Mouse (Mus musculus) forebrain, embryonic 16.5 days (tissue): ENCODE measurements around the gene Txnrd3. TPM values are rescaled to one million over a fixed set of nuclear protein-coding genes. Genes with fewer than 3 reads are reported as not detected.

Experiments
- ATAC-seq: fragments of 200-750 bp; cut with Nextera tagmentation; 2 replicates; pipeline ENCODE4 v1.8.0; 2017; ENCODE audit warnings: mild to moderate bottlenecking, moderate library complexity
- H3K27ac ChIP-seq: fragments of 300-500 bp; sonication (generic); 2 replicates; pipeline ENCODE4 v1.5.1; 2014; ENCODE audit warnings: low read length, control low read depth
- H3K27me3 ChIP-seq: fragments of 300-500 bp; sonication (generic); replicated peaks from 2 replicates; pipeline ENCODE4 v1.6.1; 2014; ENCODE audit warnings: low read length; ENCODE audit not compliant: control insufficient read depth, insufficient read depth
- H3K36me3 ChIP-seq: fragments of 300-500 bp; sonication (generic); 2 replicates; pipeline ENCODE4 v1.6.1; 2014; ENCODE audit not compliant: control insufficient read depth, insufficient read depth
- H3K4me1 ChIP-seq: fragments of 300-500 bp; sonication (generic); replicated peaks from 2 replicates; pipeline ENCODE4 v1.6.1; 2014; ENCODE audit warnings: low read length; ENCODE audit not compliant: control insufficient read depth, insufficient read depth
- H3K4me2 ChIP-seq: fragments of 300-500 bp; sonication (generic); 2 replicates; pipeline ENCODE4 v1.6.1; 2014; ENCODE audit warnings: mild to moderate bottlenecking, low read length, control low read depth
- H3K4me3 ChIP-seq: fragments of 300-500 bp; sonication (generic); replicated peaks from 2 replicates; pipeline ENCODE4 v1.5.1; 2014; ENCODE audit warnings: mild to moderate bottlenecking, low read length, control low read depth
- H3K9ac ChIP-seq: fragments of 300-500 bp; sonication (generic); replicated peaks from 2 replicates; pipeline ENCODE4 v1.6.1; 2014; ENCODE audit warnings: low read depth, low read length, control low read depth
- H3K9me3 ChIP-seq: fragments of 300-500 bp; sonication (generic); 2 replicates; pipeline ENCODE4 v1.6.1; 2016; ENCODE audit warnings: low read length; ENCODE audit not compliant: control insufficient read depth
- whole genome bisulfite sequencing: fragments of 180-500 bp; shearing (Covaris S2); extraction: QIAGEN DNeasy Blood & Tissue Kit; methylation state at CpG from one replicate; pipeline ENCODE4 v1.1.7; 2014; 5-methylcytosine and 5-hydroxymethylcytosine counted together
- polyA plus RNA-seq: library from polyadenylated mRNA; unstranded; fragments of >200 nt; fragmentation: Nextera tagmentation; extraction: Ambion mirVana; gene quantifications from 2 replicates; pipeline ENCODE4 v1.2.1, GENCODE M21; 2015

Txnrd3 gene
- polyA plus RNA-seq, result 11.1 and 11.9 TPM in 2 replicates

DNA sequence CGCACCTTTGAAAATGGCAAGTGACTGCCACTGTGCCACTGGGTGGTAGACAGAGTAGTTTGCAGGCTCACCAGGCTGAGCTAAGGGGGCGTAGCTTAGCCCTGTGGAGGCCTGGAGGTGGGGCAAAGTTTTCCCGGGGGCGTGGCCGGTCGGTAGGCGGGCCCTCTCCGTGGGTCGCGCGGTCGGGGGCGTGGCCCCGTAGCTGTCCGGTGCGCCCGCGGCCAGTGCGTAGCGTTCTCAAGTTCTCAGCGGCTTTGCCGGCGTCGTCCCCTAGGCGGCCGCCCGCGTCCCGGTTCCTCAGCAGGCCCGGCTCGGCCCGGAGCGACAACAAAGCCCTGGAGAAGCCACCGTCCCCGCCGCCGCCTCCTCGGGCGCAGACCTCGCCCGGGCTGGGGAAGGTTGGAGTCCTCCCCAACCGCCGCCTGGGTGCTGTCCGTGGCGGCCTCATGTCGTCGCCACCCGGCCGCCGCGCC is at the start of gene Txnrd3:
Gene Txnrd3, plus strand, starts transcription at position 191 of the 473 bp plus-strand sequence.
- H3K36me3 ChIP-seq, result no peaks in the 10 kb centered on the region
- WGBS, result under 1% methylated on average over 44 of the region's 51 CpGs
- ATAC-seq, result peak; percentile 93
- no peaks in the 10 kb centered on the region for H3K9me3 ChIP-seq
- H3K4me3 ChIP-seq, result peak within 1 kb of the TSS; percentile 77
- no peaks in the 10 kb centered on the region for H3K27me3 ChIP-seq
- peak within 1 kb of the TSS; percentile 82 for H3K9ac ChIP-seq
- H3K4me1 ChIP-seq, result peaks cover 3% of the 10 kb centered on the region; the same call in 1 of the 2 replicates
- peak within 1 kb of the TSS; percentile 52 for H3K27ac ChIP-seq
- peak within 1 kb of the TSS; percentile 69 for H3K4me2 ChIP-seq

DNA sequence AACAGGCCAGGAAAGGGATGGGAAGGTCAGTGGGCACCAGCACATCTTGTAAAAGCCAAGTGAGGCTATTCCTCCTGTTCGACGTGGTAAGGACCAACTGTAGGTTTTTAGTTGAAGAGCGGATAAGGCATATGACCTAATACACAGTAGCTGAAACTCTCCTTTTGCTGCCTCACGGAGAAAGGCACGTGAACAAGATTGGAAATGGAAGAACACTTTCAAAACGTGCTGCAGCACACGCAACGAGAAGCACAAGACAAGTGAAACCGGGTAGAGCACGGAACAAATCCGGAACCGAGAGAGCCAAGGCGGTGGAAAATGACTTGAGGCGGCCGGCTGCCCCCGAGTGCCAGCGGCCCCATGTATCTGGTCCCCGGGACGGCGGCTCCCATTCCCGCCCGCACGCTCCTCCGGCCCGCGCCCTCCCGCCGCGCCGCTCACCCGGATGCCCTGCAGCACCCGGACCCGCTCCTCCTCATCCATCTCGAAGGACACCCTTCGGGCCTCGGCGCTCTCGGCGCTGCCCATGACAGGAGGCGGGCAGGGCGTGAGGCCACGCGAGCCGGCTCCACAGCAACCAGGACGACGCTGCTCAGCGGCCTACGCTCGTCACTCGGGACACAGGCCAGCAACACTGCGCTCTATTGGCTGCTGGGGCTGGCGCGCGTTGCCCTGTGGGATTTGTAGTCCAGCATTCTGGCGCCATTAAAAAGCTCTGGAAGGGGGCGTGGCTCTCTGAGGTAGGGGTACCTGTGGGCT is 48.6 kb upstream of the Txnrd3 start, which contains the start of gene Chchd6:
Gene Chchd6, minus strand, starts transcription at position 635 of the 759 bp plus-strand sequence.
- H3K27ac ChIP-seq, result peak within 1 kb of the TSS; percentile 54; the same call in 1 of the 2 replicates
- H3K9me3 ChIP-seq, result no peaks in the 10 kb centered on the region
- H3K9ac ChIP-seq, result peak within 1 kb of the TSS; percentile 84
- no peaks in the 10 kb centered on the region for H3K36me3 ChIP-seq
- no peaks in the 10 kb centered on the region for H3K27me3 ChIP-seq
- H3K4me3 ChIP-seq, result peak within 1 kb of the TSS; percentile 92
- under 1% methylated on average over 54 of the region's 56 CpGs for WGBS
- peak; percentile 100 for ATAC-seq
- peaks cover 9% of the 10 kb centered on the region for H3K4me1 ChIP-seq
- peak within 1 kb of the TSS; percentile 68 for H3K4me2 ChIP-seq

DNA sequence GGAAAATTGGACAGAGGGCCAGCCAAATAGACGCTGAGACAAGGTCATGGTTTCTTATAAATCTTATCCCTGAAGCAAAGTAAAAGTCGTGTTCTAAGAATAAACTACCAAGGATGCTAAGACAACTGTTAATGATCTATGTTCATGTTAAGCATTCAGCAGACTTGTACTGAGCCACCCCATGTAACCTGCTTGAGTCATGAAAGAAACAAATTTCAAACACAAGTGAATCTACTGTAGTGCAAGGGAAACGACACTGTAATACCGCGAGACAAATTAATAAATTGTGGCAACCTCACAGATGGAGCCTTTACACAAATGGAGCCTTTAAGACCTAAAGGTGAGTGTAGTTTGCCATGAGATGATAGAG is 48.0 kb upstream of the Txnrd3 start:
- WGBS, result 26% methylated on average over 5 of the region's 5 CpGs
- peak; percentile 47 for ATAC-seq

DNA sequence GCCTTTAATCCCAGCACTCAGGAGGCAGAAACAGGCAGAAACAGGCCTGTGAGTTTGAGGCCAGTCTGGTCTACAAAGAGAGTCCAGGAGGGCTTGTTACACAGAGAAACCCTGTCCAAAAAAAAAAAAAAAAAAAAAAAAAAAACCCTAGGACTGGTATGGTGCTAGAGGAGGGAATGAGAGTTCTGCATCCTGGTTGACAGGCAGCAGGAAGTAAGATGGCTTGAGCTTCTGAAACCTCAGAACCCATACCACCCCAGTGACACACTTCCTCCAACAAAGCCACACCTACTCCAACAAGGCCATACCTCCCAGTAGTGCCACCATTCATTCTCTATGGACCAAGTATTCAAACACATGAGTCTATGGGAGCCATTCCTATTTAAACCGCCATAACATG is 47.3 kb upstream of the Txnrd3 start:
- no peak for ATAC-seq
- Histone ChIP-seq H3K36me3 (no peaks in the 10 kb centered on the region), H3K4me1 (peaks cover 9% of the 10 kb centered on the region), H3K4me2 (no peak overlapping the region), H3K27ac (no peak overlapping the region), H3K9me3 (no peaks in the 10 kb centered on the region), H3K4me3 (no peak overlapping the region), H3K9ac (no peak overlapping the region), H3K27me3 (no peaks in the 10 kb centered on the region)
- 96% methylated on average over 1 of the region's 1 CpGs for WGBS

More for the DNA sequence above, 48.0 kb upstream of the Txnrd3 start:
- H3K9me3 ChIP-seq, result no peaks in the 10 kb centered on the region
- H3K27ac ChIP-seq, result no peak overlapping the region
- peak overlapping the region; percentile 92 for H3K4me3 ChIP-seq
- no peaks in the 10 kb centered on the region for H3K27me3 ChIP-seq
- H3K4me2 ChIP-seq, result peak overlapping the region; percentile 68
- H3K4me1 ChIP-seq, result peaks cover 9% of the 10 kb centered on the region
- H3K36me3 ChIP-seq, result no peaks in the 10 kb centered on the region
- H3K9ac ChIP-seq, result no peak overlapping the region

DNA sequence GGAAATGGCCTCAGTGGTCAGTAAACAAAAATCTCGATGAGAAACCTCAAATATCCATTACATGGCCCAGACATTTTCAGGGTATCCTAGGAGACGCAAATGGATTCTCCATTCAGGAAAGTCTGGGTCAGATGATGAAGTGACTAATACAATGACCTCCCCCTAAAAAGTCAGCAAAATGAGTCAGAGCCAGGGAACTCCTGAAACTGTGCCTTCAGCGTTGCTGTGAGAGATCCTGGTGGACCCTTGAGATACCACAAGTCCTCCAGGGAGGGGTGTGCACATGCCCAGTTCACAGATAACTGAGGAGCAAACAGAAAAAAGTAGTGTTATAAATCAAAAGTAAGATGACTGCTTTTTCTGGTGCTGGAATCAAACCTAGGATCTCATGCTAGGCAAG is 37.7 kb upstream of the Txnrd3 start:
- Histone ChIP-seq H3K4me2 (no peak overlapping the region), H3K27me3 (no peaks in the 10 kb centered on the region), H3K36me3 (no peaks in the 10 kb centered on the region), H3K4me3 (no peak overlapping the region), H3K9ac (no peak overlapping the region), H3K4me1 (no peaks in the 10 kb centered on the region), H3K27ac (no peak overlapping the region), H3K9me3 (no peaks in the 10 kb centered on the region)
- 70% methylated on average over 3 of the region's 3 CpGs for WGBS
- no peak for ATAC-seq

DNA sequence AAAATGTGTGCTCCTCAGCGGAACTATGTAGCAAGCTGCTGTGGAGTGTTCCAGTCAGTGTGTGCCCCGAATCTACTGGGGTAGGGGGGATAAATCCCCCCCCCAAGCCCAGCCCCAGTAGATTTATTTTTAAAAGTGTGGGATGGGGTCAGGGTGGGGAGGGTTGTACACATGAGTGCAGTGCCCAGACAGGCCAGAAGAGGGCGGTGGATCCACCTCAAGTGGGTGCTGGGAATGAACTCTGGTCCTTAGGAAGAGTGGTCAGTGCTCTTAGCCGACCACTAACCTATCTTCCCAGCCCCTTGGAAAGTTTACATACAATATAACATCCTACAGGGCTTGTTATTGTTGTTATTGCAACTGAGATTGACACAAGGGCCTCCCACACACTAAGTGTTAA is 35.8 kb upstream of the Txnrd3 start:
- Histone ChIP-seq H3K27ac (no peak overlapping the region), H3K36me3 (no peaks in the 10 kb centered on the region), H3K9ac (no peak overlapping the region), H3K27me3 (no peaks in the 10 kb centered on the region), H3K4me3 (no peak overlapping the region), H3K4me1 (peaks cover 1% of the 10 kb centered on the region), H3K9me3 (no peaks in the 10 kb centered on the region), H3K4me2 (no peak overlapping the region)
- ATAC-seq, result no peak
- 52% methylated on average over 4 of the region's 4 CpGs for WGBS

DNA sequence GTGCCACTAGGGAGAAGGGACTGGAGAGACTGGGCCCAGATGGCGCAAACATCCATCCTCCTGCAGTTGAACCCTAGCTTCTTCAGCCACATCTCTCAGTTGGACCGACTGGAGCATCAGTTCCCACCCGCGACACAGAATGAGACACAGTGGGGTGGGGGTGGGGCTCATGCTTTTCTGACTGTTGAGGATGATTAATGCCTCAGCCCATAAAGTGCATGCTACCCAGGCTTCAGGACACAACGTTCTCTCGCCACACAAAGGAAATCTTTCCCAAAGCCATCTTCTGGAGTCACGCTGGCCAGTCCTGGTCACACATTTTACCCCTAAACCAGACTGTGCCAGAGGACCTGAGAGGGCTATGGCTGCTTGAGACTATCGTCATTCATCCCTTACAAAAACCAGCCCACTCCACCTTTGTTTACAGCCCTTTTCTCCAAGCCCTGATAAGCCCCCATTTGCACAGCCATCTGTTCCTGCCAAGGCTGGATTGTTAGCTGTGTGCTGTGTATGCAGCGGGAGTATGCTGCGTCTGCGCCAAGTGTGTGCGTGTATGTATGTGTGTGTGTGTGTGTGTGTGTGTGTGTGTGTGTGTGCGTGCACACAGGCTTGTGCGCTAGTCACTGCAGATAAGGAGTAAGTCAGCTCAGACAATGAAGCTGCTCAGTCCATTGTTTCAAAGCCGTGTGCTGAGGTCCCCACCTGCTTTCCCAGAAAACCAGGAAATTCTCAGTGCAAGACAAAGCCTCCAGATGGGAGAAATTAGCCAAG is 30.3 kb upstream of the Txnrd3 start:
- peak overlapping the region; percentile 39 for H3K9ac ChIP-seq
- H3K27ac ChIP-seq, result peak overlapping the region; percentile 85
- no peaks in the 10 kb centered on the region for H3K27me3 ChIP-seq
- H3K4me3 ChIP-seq, result no peak overlapping the region
- ATAC-seq, result peak; percentile 96
- H3K9me3 ChIP-seq, result no peaks in the 10 kb centered on the region
- H3K4me1 ChIP-seq, result peaks cover 27% of the 10 kb centered on the region
- no peaks in the 10 kb centered on the region for H3K36me3 ChIP-seq
- WGBS, result 16% methylated on average over 15 of the region's 15 CpGs
- H3K4me2 ChIP-seq, result peak overlapping the region; percentile 20; the same call in 1 of the 2 replicates

DNA sequence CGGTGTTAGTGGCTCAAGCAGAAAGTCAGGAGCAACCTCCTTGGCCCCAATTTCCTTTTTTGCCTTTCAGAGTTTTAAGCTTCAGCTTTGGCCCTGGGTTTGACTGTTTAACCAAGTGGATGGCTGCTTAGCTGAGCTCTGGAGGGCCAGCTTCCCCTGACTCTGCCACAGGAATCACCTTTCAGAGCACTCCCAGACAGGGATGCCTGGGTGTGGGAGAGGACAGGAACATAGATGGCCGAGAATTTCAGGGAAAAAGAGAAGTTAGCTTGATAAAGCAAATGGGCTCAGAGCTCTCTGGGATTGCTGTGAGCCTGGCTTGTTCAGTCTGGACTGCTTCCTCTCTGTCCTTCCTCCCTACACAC is 29.7 kb upstream of the Txnrd3 start:
- 13% methylated on average over 2 of the region's 2 CpGs for WGBS
- no peaks in the 10 kb centered on the region for H3K27me3 ChIP-seq

More for the DNA sequence above, 29.7 kb upstream of the Txnrd3 start:
- Histone ChIP-seq H3K36me3 (no peaks in the 10 kb centered on the region), H3K4me1 (peaks cover 27% of the 10 kb centered on the region), H3K9ac (peak overlapping the region; percentile 39), H3K27ac (peak overlapping the region; percentile 85), H3K4me3 (no peak overlapping the region), H3K9me3 (no peaks in the 10 kb centered on the region), H3K4me2 (peak overlapping the region; percentile 20; the same call in 1 of the 2 replicates)
- peak; percentile 22 for ATAC-seq
